Mouse (Mus musculus) cerebellum, adult 2 months (tissue): Measurements from ENCODE around the gene H2-DMb1. TPM values are rescaled to one million over a fixed set of nuclear protein-coding genes. Genes with fewer than 3 reads are reported as not detected.

Experiments used
- DNase-seq, 2 experiments: peaks; one replicate each; pipeline ENCODE4 v3.0.0; 2021
- H3K27ac ChIP-seq: fragments of 200-500 bp; 2 replicates; pipeline ENCODE4 v1.5.1; 2012; ENCODE audit warnings: low read length, control low read depth, inconsistent platforms; ENCODE audit not compliant: insufficient read depth
- H3K27me3 ChIP-seq: fragments of 200-500 bp; 2 replicates; pipeline ENCODE4 v1.6.1; 2012; ENCODE audit warnings: inconsistent platforms, mild to moderate bottlenecking, low read length, moderate library complexity; ENCODE audit not compliant: control insufficient read depth, insufficient read depth
- H3K4me1 ChIP-seq: fragments of 200-500 bp; 2 replicates; pipeline ENCODE4 v1.6.1; 2011; ENCODE audit warnings: low read length; ENCODE audit not compliant: control insufficient read depth, insufficient read depth
- H3K4me3 ChIP-seq: fragments of 200-500 bp; replicated peaks from 2 replicates; pipeline ENCODE3; 2011; ENCODE audit warnings: mild to moderate bottlenecking, low read depth, low read length, control low read depth; ENCODE audit not compliant: insufficient read depth
- CTCF ChIP-seq: fragments of 200-500 bp; IDR thresholded peaks from 2 replicates; pipeline ENCODE4 v1.5.1; 2011; ENCODE audit warnings: low read depth, mild to moderate bottlenecking, control low read depth, low read length, moderate library complexity, borderline replicate concordance; ENCODE audit not compliant: insufficient read depth
- POLR2A ChIP-seq: fragments of 200-500 bp; IDR thresholded peaks from 2 replicates; pipeline ENCODE4 v1.6.1; 2011; ENCODE audit warnings: low read length, control low read depth, borderline replicate concordance; ENCODE audit not compliant: insufficient read depth
- WGBS: fragments of 180-500 bp; shearing (Covaris S2); methylation state at CpG from one replicate; pipeline ENCODE4 v1.1.7; 2018; 5-methylcytosine and 5-hydroxymethylcytosine counted together
- polyA plus RNA-seq: library from polyadenylated mRNA; depleted of rRNA; stranded (reverse); fragments of >200 nt; gene quantifications from 2 replicates; pipeline ENCODE4 v1.2.3, GENCODE M21; 2012

Gene H2-DMb1
- polyA plus RNA-seq, 1 experiment = 3.0 TPM

- H3K4me3 ChIP-seq = peak overlapping the region; percentile 93
- peaks cover 3% of the 10 kb centered on the region; the same call in 1 of the 2 replicates for H3K4me1 ChIP-seq
- H3K27me3 ChIP-seq = no peaks in the 10 kb centered on the region
- under 1% methylated on average over 41 of the region's 42 CpGs for WGBS
- peak; percentile 87 to 91 for DNase-seq
- peak; percentile 53; the same call in 1 of the 2 replicates for TF ChIP-seq POLR2A
- TF ChIP-seq CTCF = no peak
- peak overlapping the region; percentile 100 for H3K27ac ChIP-seq
These were observed 32.6 kb upstream of the H2-DMb1 start for GRCm38 (mm10) chr17:34120180-34120723.

GRCm38 (mm10) chr17:34120814-34121171 is 32.1 kb upstream of the H2-DMb1 start:
- Histone ChIP-seq H3K4me1 (peaks cover 3% of the 10 kb centered on the region; the same call in 1 of the 2 replicates), H3K4me3 (peak overlapping the region; percentile 93), H3K27ac (peak overlapping the region; percentile 100), H3K27me3 (no peaks in the 10 kb centered on the region)
- under 1% methylated on average over 31 of the region's 31 CpGs for WGBS
- DNase-seq = peak; percentile 86 to 87
- TF ChIP-seq POLR2A (no peak), CTCF (no peak)

DNA sequence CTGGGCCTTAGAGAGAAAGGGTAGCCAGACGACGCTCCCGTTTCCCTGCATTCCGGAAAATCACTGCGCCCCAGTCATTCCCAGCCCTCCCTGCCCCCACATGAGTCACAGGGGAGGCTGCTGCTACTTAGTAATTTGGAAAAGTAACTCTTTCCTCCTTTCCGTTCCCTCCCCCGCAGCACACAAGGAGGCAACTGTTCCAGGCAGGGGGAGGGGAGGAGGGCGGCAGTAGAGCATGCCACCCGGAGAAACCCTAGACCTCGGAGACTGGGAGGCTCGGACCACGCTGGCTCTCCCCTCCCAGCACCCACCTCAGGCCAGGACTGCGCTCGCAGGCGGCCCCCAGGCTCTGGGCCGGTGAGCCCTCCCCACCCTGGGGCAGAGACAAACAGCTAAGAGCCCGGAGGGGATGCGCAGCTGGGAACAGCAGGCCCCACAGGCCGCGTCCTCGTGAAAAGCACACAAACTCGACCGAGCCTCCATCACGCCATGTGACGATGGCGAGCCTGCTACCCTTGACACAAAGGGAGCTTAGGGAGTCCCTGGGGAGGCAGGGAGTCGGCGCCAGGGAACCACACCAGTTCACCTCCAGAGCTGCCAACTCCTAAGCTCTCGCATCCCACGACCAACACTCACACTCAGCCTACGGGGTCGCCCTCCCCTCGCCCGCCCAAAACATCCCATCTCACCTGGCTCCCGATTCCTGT is 31.5 kb upstream of the H2-DMb1 start:
- TF ChIP-seq CTCF (no peak), POLR2A (peak; percentile 44; the same call in 1 of the 2 replicates)
- Histone ChIP-seq H3K4me3 (peak overlapping the region; percentile 93), H3K27me3 (no peaks in the 10 kb centered on the region), H3K27ac (peak overlapping the region; percentile 98), H3K4me1 (peaks cover 3% of the 10 kb centered on the region; the same call in 1 of the 2 replicates)
- DNase-seq = peak; percentile 86 to 88
- WGBS = under 1% methylated on average over 35 of the region's 35 CpGs

GRCm38 (mm10) chr17:34121879-34122187 is 31.0 kb upstream of the H2-DMb1 start:
- under 1% methylated on average over 10 of the region's 10 CpGs for WGBS
- Histone ChIP-seq H3K27me3 (no peaks in the 10 kb centered on the region), H3K4me3 (peak overlapping the region; percentile 93), H3K27ac (peak overlapping the region; percentile 98), H3K4me1 (peaks cover under 1% of the 10 kb centered on the region; the same call in 1 of the 2 replicates)
- TF ChIP-seq CTCF (no peak), POLR2A (no peak)
- DNase-seq = peak; percentile 77 to 79

DNA sequence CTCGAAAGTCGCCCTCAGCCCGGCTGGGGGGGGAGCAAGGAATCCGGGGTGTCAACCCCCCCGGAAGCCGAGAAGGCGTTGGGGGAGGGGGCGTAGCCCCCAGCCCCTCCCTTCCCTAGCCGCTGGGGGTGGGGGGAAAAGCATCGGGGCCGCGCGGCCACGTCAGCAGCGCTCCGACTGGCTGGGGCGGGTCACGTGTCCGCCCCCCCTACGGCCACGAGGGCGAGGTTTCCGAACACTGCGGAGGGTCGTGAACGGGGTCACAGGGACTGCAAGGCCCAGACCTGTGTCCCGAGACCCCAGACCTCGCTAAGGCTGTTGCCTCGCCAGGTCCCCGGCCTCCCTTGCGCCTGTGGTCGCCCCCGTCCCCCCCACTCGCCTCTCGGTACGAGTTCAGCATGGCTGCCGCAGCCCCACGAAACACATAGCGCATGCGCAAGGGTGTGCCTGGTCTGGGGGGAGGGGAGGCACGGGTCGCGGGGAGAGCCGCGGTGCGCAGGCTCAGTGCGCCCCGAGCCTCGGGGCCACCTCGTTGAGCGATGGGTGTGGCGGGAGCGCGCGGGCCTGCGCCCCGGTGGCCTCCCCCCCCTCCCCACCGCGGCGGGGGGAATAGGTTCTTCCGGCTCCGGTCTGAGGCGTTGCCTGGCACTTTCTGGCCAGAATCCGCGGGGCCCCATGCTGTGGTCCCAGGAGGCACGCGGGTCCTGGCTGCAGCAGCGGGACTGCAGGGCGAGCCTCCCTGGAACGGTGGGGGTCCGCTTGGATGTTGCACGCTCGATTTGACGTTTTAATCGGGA is 30.5 kb upstream of the H2-DMb1 start, which contains the start of gene Brd2:
Brd2 (minus strand) TSS at position 447 of the 797 bp plus-strand sequence.
- TF ChIP-seq CTCF (no peak), POLR2A (peak; percentile 60)
- WGBS = under 1% methylated on average over 75 of the region's 75 CpGs
- DNase-seq = peak; percentile 97 to 99
- Histone ChIP-seq H3K27ac (peak within 1 kb of the TSS; percentile 98), H3K4me3 (peak within 1 kb of the TSS; percentile 93), H3K4me1 (peaks cover 3% of the 10 kb centered on the region), H3K27me3 (no peaks in the 10 kb centered on the region)

GRCm38 (mm10) chr17:34123111-34123510 is 29.8 kb upstream of the H2-DMb1 start:
- TF ChIP-seq POLR2A = no peak
- TF ChIP-seq CTCF = no peak
- no peak for DNase-seq
- no peaks in the 10 kb centered on the region for H3K27me3 ChIP-seq
- no peak overlapping the region; the same call in 1 of the 2 replicates for H3K27ac ChIP-seq
- 2% methylated on average over 7 of the region's 7 CpGs for WGBS
- peak overlapping the region; percentile 93 for H3K4me3 ChIP-seq
- H3K4me1 ChIP-seq = peaks cover 3% of the 10 kb centered on the region

GRCm38 (mm10) chr17:34123518-34123917 is 29.4 kb upstream of the H2-DMb1 start:
- H3K4me1 ChIP-seq = peaks cover 4% of the 10 kb centered on the region
- WGBS = 1% methylated on average over 2 of the region's 2 CpGs
- no peaks in the 10 kb centered on the region for H3K27me3 ChIP-seq
- no peak overlapping the region for H3K27ac ChIP-seq
- DNase-seq = no peak
- TF ChIP-seq POLR2A = no peak
- no peak for TF ChIP-seq CTCF
- H3K4me3 ChIP-seq = peak overlapping the region; percentile 6

- TF ChIP-seq CTCF (no peak), POLR2A (no peak)
- Histone ChIP-seq H3K4me1 (peaks cover 6% of the 10 kb centered on the region), H3K27ac (no peak overlapping the region), H3K4me3 (no peak overlapping the region), H3K27me3 (no peaks in the 10 kb centered on the region)
- no peak for DNase-seq
- 85% methylated on average over 6 of the region's 6 CpGs for WGBS
These were observed 28.2 kb upstream of the H2-DMb1 start for GRCm38 (mm10) chr17:34124649-34125048.
